Mouse (Mus musculus) T-helper 17 cell (primary cell): ENCODE data around the gene Ccdc141.
"Not testable (repeated sequence)": the region's sequence is repeated elsewhere in the genome, so short reads cannot be mapped to it uniquely, and the experiment has no call there.

Source experiments
- in situ Hi-C, 2 experiments: fragments of 300-600 bp; cut with MboI, MseI; formaldehyde crosslinking; loops; 1 replicate in 1 of 2; 2 replicates in 1 of 2; pipeline ENCODE4 v1.15.1; 2025; ENCODE audit warnings: high pct_unique_total_duplicates in 2 of 2

The Ccdc141 gene

DNA sequence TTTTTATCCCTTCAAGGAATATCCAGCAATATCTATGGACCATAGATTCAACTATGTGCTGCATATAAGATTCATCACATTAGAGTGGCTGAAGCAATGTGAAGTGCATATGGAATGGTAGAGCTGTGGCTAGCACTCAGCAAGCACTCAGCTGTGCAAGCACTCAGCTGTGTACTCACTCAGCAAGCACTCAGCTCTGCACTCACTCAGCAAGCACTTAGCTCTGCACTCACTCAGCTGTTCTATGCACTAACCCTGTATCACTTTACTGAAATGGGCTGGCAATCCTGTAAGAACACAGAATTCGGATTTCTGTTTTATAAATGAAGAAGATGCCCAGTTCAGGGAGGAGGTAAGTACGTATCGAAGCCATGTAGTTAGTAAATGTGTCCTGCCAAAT is 89.8 kb downstream of the Ccdc141 start:
- in situ Hi-C loops: loop anchor here in 1 of 2 experiments (25.0 kb wide), 1 partner anchor 1707 kb away; no protein-coding TSS in a partner anchor

DNA sequence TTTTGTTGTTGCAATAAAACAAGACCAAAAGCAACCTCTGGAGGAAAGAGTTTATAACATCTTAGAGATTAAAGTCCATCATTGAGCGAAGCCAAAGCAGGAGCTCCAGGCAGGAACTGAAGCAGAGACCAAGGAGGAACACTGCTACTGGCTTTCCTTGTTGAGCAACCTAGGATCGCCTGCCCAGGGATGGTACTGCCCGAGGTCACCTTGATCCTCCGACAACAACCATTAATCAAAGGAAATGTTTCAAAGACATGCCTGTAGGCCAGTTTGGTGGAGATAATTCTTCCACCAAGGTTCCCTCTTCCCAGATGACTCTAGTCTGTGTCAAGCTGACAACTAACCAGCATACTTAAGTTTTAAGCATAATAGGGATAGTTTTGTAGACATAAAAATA is 91.7 kb downstream of the Ccdc141 start:
- in situ Hi-C loops: loop anchor here in 1 of 2 experiments (25.0 kb wide), 1 partner anchor 1709 kb away; no protein-coding TSS in a partner anchor

DNA sequence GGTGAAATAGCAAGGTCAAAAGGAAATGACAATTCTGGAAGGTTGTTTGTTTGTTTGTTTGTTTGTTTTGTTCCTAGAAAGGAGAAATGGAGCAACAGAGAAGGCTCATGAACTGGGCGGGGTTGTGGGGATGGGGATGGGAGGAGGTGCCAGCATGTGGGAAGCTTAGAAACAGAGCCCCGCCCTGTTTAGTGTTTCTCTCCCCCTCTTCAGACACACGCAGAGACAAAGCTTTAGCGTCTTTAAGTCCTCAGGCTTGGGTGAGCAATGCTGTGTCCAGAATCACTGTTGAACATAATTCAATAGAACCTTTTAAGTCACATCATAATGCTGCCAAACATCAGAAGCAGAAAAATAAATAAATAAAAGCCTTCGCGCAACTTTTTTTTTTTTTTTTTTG is 96.1 kb downstream of the Ccdc141 start:
- in situ Hi-C loops: no loop called here

DNA sequence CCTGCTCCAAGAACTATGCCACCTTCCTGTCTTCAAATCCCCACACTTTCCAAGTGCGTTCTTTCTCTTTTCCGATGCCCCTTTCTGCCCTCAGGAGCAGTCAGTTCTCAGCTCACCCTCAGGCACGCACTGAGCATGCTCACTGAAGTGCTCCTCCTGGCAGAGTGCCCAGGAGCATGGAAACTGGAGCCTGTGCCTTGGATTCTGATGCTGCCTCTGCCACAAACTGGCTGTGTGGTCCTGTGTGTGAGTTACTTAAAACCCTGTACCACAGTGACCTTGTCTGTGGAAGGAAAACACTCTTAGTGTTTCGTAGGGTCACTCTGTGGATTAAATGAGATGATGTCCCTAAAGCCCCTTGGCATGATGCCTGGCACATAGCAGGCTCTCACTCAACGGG is 96.5 kb downstream of the Ccdc141 start:
- in situ Hi-C loops: no loop called here

DNA sequence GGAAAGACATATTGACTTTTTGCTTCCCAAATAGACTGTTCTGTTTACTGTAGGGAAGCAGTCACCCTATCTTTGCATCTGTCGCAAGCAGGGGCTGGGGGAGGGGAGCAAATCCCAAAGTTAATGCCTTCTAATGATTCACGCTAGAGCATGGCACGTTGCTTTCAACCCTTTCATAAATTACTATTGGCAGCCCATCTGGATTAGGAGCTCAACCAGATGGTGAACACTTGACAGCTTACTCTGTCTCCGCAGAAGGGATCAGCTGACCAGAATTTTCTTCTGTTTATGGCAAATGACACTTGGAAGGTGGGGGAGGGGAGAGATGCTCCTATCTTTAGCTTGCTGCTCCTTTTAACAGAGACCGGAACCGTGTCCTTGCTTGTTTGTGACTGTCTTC is 105.1 kb downstream of the Ccdc141 start:
- in situ Hi-C loops: no loop called here

DNA sequence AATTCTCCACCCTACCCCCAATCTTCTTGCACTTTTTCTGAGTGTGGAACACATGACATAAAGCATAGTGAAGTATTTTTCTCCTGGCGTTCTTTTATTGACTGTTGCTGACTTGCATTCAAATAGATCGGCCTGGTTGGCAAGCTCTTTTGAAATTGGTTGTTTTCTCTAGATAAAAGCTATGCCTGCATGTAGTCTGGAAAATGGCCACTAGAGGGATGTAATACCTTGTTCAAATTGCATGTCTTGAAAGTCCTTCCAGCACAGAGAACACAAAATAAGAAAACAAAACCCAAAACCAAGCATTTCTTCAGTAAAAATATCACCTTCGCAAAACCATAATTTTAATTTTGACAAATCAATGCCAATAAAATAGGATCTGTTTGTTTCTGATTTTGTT is 108.6 kb downstream of the Ccdc141 start:
- in situ Hi-C loops: loop anchor here in 1 of 2 experiments (5.0 kb wide), 2 partner anchors 140 to 285 kb away; no protein-coding TSS in a partner anchor

DNA sequence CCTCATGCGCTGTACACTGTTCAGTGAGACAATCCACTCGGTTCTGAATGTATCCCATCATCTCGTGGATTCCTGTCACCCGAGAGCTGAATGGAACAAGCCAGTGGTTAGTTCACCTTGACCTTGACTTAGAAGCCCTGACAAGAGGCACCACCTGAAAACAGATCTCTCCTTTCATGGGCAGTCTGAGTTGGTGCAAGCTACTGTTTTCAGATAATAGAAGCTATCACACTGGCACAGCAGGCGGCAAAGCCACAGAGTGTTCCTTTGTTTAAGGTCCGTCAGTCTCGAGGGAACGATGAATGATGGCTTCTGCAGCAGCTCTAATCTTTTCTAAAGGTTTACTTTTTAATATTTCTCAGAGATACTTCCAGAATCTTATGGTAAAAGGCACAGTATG is 110.8 kb downstream of the Ccdc141 start:
- in situ Hi-C loops: loop anchor here in 1 of 2 experiments (5.0 kb wide), 1 partner anchor 298 kb away; no protein-coding TSS in a partner anchor

DNA sequence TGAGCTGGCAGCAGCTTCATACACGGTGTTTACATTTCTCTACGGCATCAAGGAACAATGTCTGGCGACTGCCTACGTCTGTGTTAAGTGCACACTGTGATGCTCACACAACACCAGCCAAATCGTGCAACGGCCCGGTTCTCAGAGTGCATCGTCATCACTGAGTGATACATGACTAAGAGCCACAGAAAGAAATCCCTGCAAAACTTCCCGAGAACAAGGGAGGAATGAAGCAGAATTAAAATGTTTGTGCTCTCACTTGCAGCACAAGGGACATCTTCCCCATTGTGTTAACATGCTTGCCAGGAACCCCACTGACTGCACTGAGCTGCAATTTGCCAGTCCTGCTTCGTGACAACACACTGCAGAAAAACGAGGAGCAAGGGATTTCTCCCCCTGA is 114.1 kb downstream of the Ccdc141 start:
- in situ Hi-C loops: loop anchor here in 1 of 2 experiments (5.0 kb wide), 1 partner anchor 301 kb away; no protein-coding TSS in a partner anchor

DNA sequence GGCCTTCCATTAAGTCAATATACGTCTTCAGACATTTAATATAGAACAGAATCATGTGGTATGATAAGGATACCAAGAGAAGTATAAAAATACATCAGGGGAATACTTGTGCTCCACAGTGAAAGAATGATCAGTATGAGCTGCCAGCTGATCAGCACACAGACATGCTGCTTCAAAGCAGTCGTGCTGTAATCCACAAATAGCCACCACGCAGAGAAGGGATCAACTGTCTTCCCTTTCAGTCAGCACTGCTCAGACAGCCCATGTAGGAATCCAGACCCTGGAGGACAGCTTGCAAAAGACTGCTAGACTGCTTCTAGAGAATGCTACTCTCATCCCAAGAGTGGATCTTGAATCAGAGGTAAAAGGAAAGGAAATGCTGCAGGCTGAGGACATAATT is 127.5 kb downstream of the Ccdc141 start:
- in situ Hi-C loops: no loop called here

DNA sequence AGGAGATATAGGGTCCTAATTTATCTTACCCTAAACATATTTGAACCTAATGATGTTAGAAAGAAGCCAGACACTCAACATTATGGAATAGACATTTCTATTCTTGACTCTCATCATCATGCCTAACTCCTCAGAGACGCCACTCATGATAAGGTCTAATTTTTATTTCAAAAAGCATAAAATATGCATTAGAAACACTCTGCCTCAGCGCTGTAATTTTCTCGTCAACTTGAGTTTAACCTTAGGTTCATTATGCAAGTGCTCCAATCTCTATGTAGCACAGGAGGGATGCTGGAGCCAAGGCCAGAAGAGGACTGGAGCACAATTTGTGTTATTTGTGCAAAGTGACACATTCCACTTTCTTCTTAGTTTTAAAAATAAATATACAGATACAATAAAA is 130.8 kb downstream of the Ccdc141 start:
- in situ Hi-C loops: no loop called here

DNA sequence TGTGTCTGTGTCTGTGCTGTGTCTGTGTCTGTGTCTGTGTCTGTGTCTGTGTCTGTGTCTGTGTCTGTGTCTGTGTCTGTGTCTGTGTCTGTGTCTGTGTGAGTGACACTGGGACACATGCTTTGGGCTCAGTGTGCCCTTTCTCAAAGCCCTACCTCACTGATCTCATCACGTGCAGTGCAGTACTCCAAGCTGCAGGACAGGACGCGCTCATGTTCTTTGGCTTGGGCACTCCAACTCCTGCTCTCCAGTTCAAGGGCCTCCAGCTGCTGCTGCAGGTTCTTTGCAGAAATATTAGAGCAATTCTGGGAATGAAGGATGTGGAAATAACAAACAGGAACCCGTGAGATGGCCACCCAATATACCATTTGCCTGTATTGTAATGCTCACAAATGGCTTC is 131.2 kb downstream of the Ccdc141 start:
- in situ Hi-C loops: no loop called here

DNA sequence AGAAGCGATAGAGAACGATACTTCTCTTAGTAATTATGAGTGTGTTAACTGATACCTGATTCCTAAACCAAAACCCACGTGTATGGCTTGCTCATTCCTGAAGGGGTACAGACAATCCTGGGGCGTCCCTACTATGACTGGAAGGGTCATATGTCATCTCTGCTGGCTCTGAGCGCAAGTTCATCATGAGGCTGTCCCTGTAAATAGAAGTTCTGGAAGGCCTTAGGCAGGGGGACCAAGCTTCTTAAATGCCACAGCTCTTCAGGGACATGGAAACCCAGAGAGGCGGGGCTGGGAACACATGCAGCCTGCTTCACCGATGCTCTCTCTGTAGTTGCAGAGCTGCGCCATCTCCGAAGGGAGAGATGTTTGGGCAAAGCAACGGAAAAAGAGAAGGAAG is 133.2 kb downstream of the Ccdc141 start:
- in situ Hi-C loops: no loop called here

DNA sequence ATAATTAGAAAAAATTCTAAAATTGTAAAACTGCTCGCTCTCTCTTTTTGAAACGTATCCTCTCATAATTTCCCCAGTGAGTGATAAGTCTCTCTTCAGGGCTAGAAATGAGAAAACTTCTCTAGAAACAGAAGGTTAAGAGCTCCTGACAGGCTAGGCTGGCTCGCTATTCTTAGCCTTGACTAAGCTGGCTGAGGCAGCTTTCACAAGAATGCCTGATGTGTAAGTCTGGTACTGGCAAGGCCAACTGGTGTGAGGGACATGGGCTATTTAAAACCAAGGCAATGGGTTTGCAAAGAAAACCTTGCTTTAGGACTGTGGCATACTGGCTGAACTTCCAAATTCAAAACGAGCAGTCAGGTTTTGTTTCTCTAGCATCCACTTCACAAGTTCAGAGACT is 136.3 kb downstream of the Ccdc141 start:
- in situ Hi-C loops: no loop called here

DNA sequence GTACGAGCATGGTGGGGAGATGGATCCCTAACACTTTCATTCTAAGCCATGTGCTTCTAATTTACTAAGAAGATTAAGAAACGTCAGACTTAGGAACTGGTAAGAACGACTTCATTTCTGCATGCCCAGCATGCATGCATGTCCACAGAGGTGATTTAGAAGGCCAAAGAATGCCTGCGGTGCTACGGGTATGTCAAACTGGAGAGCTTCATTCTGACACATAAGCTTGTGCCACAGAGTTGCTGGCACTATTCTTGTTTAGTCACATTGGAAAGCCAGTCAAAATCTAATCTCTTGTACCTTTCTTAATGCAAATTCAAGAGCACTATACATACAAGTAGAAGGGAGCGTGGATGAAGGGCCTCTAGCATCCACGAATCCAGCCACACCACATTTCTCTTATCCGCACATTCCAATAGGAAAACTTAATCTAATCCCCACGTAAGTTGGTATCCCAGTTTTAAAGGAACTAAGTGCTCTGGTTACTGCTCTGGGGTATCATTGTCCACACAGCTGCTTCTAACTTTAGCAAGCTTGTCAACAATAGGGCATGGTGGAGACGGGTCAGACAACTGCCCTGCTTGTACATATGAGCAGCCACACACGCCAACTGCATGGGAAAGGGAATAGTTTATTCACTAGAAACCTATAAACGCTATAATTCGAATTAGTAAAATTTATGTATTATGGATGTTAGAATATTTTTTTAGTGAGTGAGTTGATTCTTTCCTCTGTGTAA is 136.9 kb downstream of the Ccdc141 start:
- in situ Hi-C loops: no loop called here

DNA sequence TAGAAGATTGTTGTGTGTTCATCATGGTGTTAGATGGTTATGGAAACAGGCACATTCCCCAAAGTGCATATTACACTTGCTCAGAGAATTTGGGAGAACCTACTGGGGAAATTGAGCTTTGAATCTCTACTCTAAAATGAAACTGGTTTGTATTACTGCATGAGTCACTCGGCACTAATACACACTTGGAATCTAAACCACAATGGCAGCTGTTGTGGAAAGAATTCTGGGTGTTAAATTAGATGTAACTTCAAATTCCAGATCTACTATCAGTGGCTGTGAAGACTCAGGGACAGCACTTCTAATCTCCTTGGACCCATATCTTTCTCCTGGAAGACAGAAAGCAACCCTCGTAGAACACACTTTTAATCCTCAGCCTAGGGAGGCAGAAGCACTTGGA is 149.8 kb downstream of the Ccdc141 start:
- in situ Hi-C loops: no loop called here

DNA sequence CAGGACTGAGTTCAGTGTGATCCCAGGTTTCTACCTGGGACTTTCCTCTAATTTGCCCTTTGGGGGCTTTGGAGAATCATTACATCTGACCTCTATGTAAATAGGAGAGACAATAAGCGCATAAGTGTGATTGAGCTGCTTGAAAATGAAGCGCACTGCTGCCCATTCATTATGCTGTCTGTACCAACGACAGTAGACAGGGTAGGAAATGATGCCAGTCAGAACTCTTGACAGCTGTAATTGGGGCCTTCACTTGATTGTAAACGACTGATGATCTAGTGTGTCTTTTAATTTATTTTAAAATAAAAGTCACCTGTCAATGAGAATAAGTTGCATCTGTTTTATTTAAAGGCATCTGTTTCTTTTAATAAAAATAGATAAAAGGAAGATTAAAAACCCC is 152.7 kb downstream of the Ccdc141 start:
- in situ Hi-C loops: no loop called here

DNA sequence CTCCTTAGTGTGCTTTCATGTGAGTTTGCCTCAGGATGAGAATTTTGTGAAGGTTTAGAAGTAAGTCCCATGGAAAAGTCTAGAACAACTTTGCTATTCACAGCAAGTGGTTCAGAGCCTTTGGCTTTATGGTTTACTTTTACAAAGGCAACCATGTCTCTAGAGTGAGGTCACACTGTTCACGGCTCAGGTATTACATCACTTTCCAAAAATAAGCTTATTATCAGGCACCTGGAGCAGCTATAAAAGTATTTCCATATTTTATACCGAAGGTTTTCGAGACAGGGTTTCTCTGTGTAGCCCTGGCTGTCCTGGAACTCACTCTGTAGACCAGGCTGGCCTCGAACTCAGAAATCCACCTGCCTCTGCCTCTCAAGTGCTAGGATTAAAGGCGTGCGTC is 157.0 kb downstream of the Ccdc141 start:
- in situ Hi-C loops: not testable (repeated sequence)

DNA sequence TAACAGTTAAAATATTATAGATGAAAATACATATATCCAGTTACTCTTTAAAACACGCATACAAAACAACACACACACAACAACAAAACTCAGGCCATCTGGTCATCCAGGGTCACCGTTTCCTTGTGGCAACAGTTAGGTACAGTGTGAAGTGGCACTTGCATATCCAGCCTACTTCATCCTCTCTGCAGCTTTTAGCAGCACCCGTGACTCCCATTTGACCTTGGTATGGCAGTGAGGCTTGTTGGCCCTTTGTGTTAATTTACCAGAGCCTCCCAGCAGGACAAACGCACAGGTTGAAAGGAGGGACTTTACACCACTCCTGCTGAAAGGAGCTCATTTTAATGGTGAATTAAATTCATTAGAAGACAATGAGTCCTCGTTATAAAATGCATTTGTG is 158.5 kb downstream of the Ccdc141 start:
- in situ Hi-C loops: no loop called here

DNA sequence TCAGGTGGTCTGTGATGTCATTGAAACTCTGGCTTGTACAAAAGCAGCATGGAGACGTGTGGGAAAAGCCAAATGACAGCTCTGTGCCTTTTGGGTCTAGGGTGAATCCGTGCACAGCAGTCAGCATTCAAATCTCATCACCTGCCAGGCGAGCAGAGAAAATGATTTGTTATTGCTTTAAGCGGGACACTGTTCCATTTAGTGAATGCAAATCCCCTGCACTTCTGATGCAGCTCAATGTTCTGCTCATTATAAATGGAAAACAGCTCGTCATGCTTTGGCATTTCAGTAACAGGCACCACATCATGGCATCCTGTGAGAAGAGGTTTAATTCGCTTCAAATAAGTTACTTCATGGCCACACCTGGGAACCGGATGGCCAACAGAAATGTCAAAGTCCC is 163.4 kb downstream of the Ccdc141 start:
- in situ Hi-C loops: no loop called here

DNA sequence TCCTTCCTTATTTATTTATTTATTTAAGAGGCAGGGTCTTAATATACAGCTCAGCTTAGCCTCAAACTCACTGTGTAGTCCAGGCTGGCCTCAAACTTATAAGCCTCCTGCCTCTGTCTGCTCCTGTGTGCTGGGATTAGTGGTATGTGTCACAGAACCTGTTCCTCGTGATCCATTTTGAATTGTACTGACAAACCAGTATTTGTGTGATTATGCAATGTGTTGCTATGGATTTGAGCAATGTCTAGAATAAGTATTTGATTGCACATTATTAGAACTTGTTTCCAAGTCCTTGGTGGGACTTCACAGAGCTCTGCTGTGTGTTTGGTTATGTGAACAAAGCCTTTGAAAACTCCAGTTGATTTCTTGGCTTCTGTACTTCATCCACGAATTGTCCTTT is 167.3 kb downstream of the Ccdc141 start:
- in situ Hi-C loops: no loop called here

DNA sequence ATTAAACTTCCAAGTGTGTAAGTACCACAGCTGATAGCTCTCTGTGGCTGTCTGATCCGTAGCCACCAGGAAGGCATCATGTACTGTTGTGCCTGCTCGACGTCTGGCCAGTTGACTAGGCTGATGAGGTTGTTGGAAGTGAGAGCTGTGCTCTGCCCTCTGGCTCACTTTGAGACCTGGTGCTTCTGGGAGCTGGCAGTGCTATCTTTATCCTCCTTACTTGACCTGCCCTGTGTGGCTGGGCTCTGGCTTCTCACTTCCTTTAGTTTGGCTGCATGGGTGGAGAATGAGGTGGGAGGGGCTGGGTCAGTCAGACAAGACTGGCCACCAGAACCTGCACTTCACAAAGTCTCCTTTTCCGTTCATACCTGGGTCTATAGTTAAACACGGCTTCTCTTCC is 172.1 kb downstream of the Ccdc141 start:
- in situ Hi-C loops: no loop called here

DNA sequence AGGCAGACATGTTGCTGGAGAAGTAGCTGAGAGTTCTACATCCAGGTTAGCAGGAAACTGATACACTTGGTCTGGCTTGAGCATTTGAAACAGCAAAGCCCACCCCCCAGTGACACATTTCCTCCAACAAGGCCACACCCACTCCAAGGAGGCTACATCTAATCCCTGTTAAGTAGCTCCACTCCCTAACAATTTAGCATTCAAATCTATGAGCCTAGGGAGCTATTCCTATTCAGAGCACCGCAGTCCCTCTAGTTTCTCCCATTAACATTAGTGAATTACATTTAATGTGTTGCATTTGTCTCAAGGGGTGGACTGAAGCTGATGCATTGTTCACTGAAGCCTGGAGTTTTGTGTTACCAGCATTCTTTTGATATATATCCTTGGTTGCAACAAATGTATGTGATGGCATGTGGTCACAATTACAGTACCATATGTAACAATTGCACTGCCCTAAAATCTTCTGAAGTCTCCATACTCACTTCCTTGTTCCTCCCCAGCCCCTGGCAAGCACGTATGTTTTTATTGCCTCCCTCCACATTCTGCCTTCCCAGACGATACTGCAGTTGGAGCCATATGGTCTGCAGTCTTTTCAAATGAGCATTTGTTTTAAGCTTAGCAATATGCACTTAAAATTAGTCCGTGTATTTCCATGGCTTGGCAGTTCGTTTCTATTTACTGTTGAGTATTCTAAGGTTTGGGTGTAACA is 177.8 kb downstream of the Ccdc141 start:
- in situ Hi-C loops: no loop called here

DNA sequence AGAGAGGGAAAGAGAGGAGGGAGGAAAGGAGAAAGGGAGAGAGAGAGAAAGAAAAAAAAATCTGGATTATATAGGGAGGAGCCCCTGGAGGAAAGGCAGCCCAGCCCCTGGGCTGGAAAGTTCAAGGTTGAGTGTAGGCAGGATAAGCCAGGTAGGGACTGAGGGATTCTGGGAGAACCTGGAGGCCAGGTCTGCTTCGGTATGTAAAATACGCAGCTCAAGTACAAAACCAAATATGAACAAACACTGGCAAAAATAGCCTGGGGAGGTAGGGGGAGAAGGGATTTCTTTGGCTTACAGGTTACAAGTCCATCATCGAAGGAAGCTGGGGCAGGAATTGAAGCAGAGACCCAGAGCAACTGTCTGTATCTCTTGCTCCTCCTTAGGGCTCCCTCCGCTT is 183.1 kb downstream of the Ccdc141 start:
- in situ Hi-C loops: no loop called here
